Comparison of ENCODE assay signal across 17 mouse cellular contexts in genomic region chr15:103454449-103454848, GRCm38 (mm10). TPM values are rescaled to one million over a fixed set of nuclear protein-coding genes. Genes with fewer than 3 reads are reported as not detected.
DNase-seq lines count a peak whose midpoint lies in the region; ATAC-seq and TF ChIP-seq lines count a peak whose summit lies in the region.
"Had no signal": no experiment of that assay in that cellular context is flagged by ENCODE, and none has a peak within 500 bp of the region (broad histone marks: within the 10 kb centered on the region; RNA-seq: fewer than 3 reads in every experiment).

No protein-coding gene starts in this region.

- no peaks in the 10 kb centered on the region for H3K4me1 ChIP-seq in spleen, adult 2 months (ENCODE audit: control insufficient read depth, insufficient read depth, insufficient read length)
- H3K4me1 ChIP-seq in G1E (ENCODE audit: insufficient read depth, low read depth, low read length), result peaks cover 8% of the 10 kb centered on the region
- H3K4me1 ChIP-seq: heart, embryonic 15.5 days; limb, embryonic 13.5 days had no signal

- H3K27me3 ChIP-seq in spleen, adult 2 months (ENCODE audit: control insufficient read depth, insufficient read depth, low read length), result no peaks in the 10 kb centered on the region
- H3K27me3 ChIP-seq in G1E (ENCODE audit: insufficient read depth, low read length), result peaks cover 3% of the 10 kb centered on the region; the same call in 1 of the 2 replicates
- H3K27me3 ChIP-seq in splenic B cell, adult 2 months (ENCODE audit: control insufficient read depth, insufficient read depth, low read length, poor library complexity, severe bottlenecking), result no peaks in the 10 kb centered on the region
- H3K27me3 ChIP-seq: heart, embryonic 15.5 days; limb, embryonic 13.5 days had no signal

- TF ChIP-seq POLR2A in spleen, adult 2 months (IDR thresholded peaks at IDR 0.05; ENCODE audit: low read depth, low read length), result no peak

- 9% methylated on average over 6 of the region's 6 CpGs for WGBS in spleen, adult 2 months

- intact Hi-C loops in left cerebral cortex, postnatal 25 days (cut with DNase I), result no loop called here

- no peak for ATAC-seq in G1E (ENCODE audit: extremely low read depth, insufficient number of reproducible peaks, low FRiP score, poor library complexity, severe bottlenecking)
- peak; percentile 23 for ATAC-seq in inflammation-experienced regulatory T-cells, adult 6 months
- ATAC-seq in frontal cortex, adult (ENCODE audit: low TSS enrichment), result no peak

- peak overlapping the region; percentile 67 for H3K4me3 ChIP-seq in spleen, adult 2 months (ENCODE audit: extremely low read depth, insufficient read depth, insufficient read length)
- H3K4me3 ChIP-seq in G1E (ENCODE audit: low read depth, low read length), result peak overlapping the region; percentile 60
- H3K4me3 ChIP-seq: limb, embryonic 13.5 days; myocyte had no signal

- no peaks in the 10 kb centered on the region for H3K9me3 ChIP-seq in G1E (replicated peaks)
- H3K9me3 ChIP-seq: heart, embryonic 15.5 days; limb, embryonic 13.5 days had no signal

- peak overlapping the region; percentile 68; the same call in 1 of the 2 replicates for H3K27ac ChIP-seq in spleen, adult 2 months (ENCODE audit: insufficient read depth, low read length)
- H3K27ac ChIP-seq: heart, embryonic 15.5 days; limb, embryonic 13.5 days had no signal

- DNase-seq in spleen, adult 2 months (ENCODE audit: low read depth in 1 of 2, low spot score in 2 of 2), result peak in 1 of 2 experiments; percentile 12
- DNase-seq in spleen, adult 18-20 months, result no peak
- DNase-seq in G1E (ENCODE audit: low spot score), result no peak
- DNase-seq in splenic B cell, adult 2 months (ENCODE audit: low read depth, low spot score), result peak; percentile 61
- DNase-seq in left cerebral cortex, postnatal 25 days (ENCODE audit: low spot score in 2 of 2), result no peak
- DNase-seq: cerebellum, adult 9-11 months; kidney, postnatal 36 days; right cerebral cortex, postnatal 4 days had no signal

- H3K36me3 ChIP-seq in spleen, adult 2 months (ENCODE audit: control insufficient read depth, insufficient read depth, low read length), result peaks cover 5% of the 10 kb centered on the region; the same call in 1 of the 2 replicates
- H3K36me3 ChIP-seq in G1E (replicated peaks), result peaks cover 6% of the 10 kb centered on the region
- peaks cover 6% of the 10 kb centered on the region for H3K36me3 ChIP-seq in splenic B cell, adult 2 months (ENCODE audit: control insufficient read depth, insufficient read depth, low read length, poor library complexity, severe bottlenecking)
- H3K36me3 ChIP-seq: heart, embryonic 15.5 days; limb, embryonic 13.5 days had no signal

- no peak for TF ChIP-seq CTCF in spleen, adult 2 months (IDR thresholded peaks at IDR 0.05; ENCODE audit: extremely low read depth, insufficient read depth, insufficient read length, insufficient replicate concordance)
- TF ChIP-seq CTCF in G1E (IDR thresholded peaks at IDR 0.05; ENCODE audit: low read depth, low read length), result no peak

RNA-seq across cellular contexts. Expression of gene Nckap1l, which starts 0.9 kb away (rescaled TPM):
- polyA plus RNA-seq in spleen, adult 2 months (2012; rRNA removed), result 64.8 and 74.2 TPM in 2 replicates
- total RNA-seq in G1E (2014; fragmentation: Nextera tagmentation), result 11.6 and 12.6 TPM in 2 replicates
- total RNA-seq in G1E (2017), result 21.1 and 21.5 TPM in 2 replicates
- polyA plus RNA-seq in G1E (2012), result 1.8 and 3.9 TPM in 2 replicates
- polyA plus RNA-seq in inflammation-experienced regulatory T-cells, adult 6 months (2017; shearing (Covaris generic)), result 10 to 100 TPM; 78.2 to 92.5 (median 81.4) TPM
- total RNA-seq in left cerebral cortex, postnatal 25 days (2021), result 10 to 100 TPM; 10.6 to 11.5 TPM

RNA-seq across cellular contexts. Expression of gene Gtsf2, which starts 6.2 kb away (rescaled TPM):
- polyA plus RNA-seq in spleen, adult 2 months (2012; rRNA removed), result not detected in 2 replicates
- total RNA-seq in G1E (2014; fragmentation: Nextera tagmentation), result not detected in 2 replicates
- not detected in 2 replicates for total RNA-seq in G1E (2017)
- not detected in 2 replicates for polyA plus RNA-seq in G1E (2012)
- not detected for polyA plus RNA-seq in inflammation-experienced regulatory T-cells, adult 6 months (2017; shearing (Covaris generic))
- not detected for total RNA-seq in left cerebral cortex, postnatal 25 days (2021)
- total RNA-seq: gastrocnemius, postnatal 4 days; megakaryocyte progenitor cell, adult 5-6 weeks had no signal
- polyA plus RNA-seq: activated CD4-positive, CD25-positive, alpha-beta regulatory T cell, adult 4 months; heart, embryonic 15.5 days; intestine, embryonic 14.5 days; limb, embryonic 13.5 days; myocyte had no signal

RNA-seq across cellular contexts. Expression of gene Gtsf1, which starts 24.2 kb away (rescaled TPM):
- polyA plus RNA-seq in spleen, adult 2 months (2012; rRNA removed), result not detected in 2 replicates
- total RNA-seq in G1E (2014; fragmentation: Nextera tagmentation) (not detected in 2 replicates), G1E (2017) (not detected in 2 replicates)
- polyA plus RNA-seq in G1E (2012), result not detected in 2 replicates
- under 1 TPM in 1 of 3 experiments, not detected in 2; 0.62 TPM for polyA plus RNA-seq in inflammation-experienced regulatory T-cells, adult 6 months (2017; shearing (Covaris generic))
- under 1 TPM in 1 of 2 experiments, not detected in 1; 0.73 TPM for total RNA-seq in left cerebral cortex, postnatal 25 days (2021)
- total RNA-seq: gastrocnemius, postnatal 4 days; megakaryocyte progenitor cell, adult 5-6 weeks had no signal
- polyA plus RNA-seq: activated CD4-positive, CD25-positive, alpha-beta regulatory T cell, adult 4 months; intestine, embryonic 14.5 days; limb, embryonic 13.5 days had no signal

RNA-seq across cellular contexts. Expression of gene Pde1b, which starts 48.4 kb away (rescaled TPM):
- polyA plus RNA-seq in spleen, adult 2 months (2012; rRNA removed), result 25.7 and 26.0 TPM in 2 replicates
- total RNA-seq in G1E (2014; fragmentation: Nextera tagmentation) (2.6 and 3.1 TPM in 2 replicates), G1E (2017) (1.5 and 1.9 TPM in 2 replicates)
- 0.92 and 1.3 TPM in 2 replicates for polyA plus RNA-seq in G1E (2012)
- polyA plus RNA-seq in inflammation-experienced regulatory T-cells, adult 6 months (2017; shearing (Covaris generic)), result 1 to 10 TPM; 2.4 to 3.4 (median 3.0) TPM
- total RNA-seq in left cerebral cortex, postnatal 25 days (2021), result 100 to 1,000 TPM; 124 to 227 TPM

Comparison
In these comparisons a context has a peak if more than half of its experiments do, and no peak if none do; other contexts are left out.
1. RNA of gene Nckap1l, which starts 0.9 kb away (polyA plus RNA-seq): 78.2 to 92.5 TPM in inflammation-experienced regulatory T-cells, adult 6 months and 64.8 to 74.2 TPM in spleen, adult 2 months; 1.8 to 3.9 TPM in G1E; every median in the first group is over 10 times any median in the second.